Comparison of ENCODE assay signal across 28 mouse cellular contexts in genomic region chr2:75409806-75410205, GRCm38 (mm10).
"Had no signal": no experiment of that assay in that cellular context is flagged by ENCODE, and none has a peak within 500 bp of the region (broad histone marks: within the 10 kb centered on the region; RNA-seq: fewer than 3 reads in every experiment).

No protein-coding gene starts in this region.

- H3K9ac ChIP-seq: embryonic facial prominence, embryonic 12.5 days; embryonic facial prominence, embryonic 13.5 days; embryonic facial prominence, embryonic 15.5 days; forebrain, embryonic 12.5 days; forebrain, embryonic 13.5 days; forebrain, embryonic 15.5 days; forebrain, postnatal 0 days had no signal

- H3K36me3 ChIP-seq: embryonic facial prominence, embryonic 10.5 days; embryonic facial prominence, embryonic 12.5 days; embryonic facial prominence, embryonic 13.5 days; embryonic facial prominence, embryonic 15.5 days; forebrain, embryonic 10.5 days; forebrain, embryonic 12.5 days; forebrain, embryonic 15.5 days had no signal

- DNase-seq: cerebellum, adult 18-20 months; cerebellum, adult 2 months; cerebellum, adult 8-10 months; cerebellum, adult 9-10 months; cerebellum, adult 9-11 months; cerebellum, postnatal 10 days; cerebellum, postnatal 14 days; cerebellum, postnatal 25 days; cerebellum, postnatal 36 days; embryo, embryonic 11 days; forebrain, postnatal 0 days; gastrocnemius, adult 2 months; gastrocnemius, postnatal 10 days; gastrocnemius, postnatal 14 days; gastrocnemius, postnatal 25 days; gastrocnemius, postnatal 36 days; heart, adult 18-20 months had no signal

- H3K9me3 ChIP-seq: embryonic facial prominence, embryonic 10.5 days; embryonic facial prominence, embryonic 12.5 days; embryonic facial prominence, embryonic 13.5 days; embryonic facial prominence, embryonic 15.5 days; forebrain, embryonic 10.5 days; forebrain, embryonic 12.5 days; forebrain, embryonic 13.5 days; forebrain, embryonic 15.5 days had no signal

- H3K27me3 ChIP-seq: embryonic facial prominence, embryonic 12.5 days; embryonic facial prominence, embryonic 13.5 days; embryonic facial prominence, embryonic 15.5 days; forebrain, embryonic 12.5 days; forebrain, embryonic 13.5 days; forebrain, embryonic 15.5 days had no signal

- H3K27ac ChIP-seq: embryonic facial prominence, embryonic 10.5 days; embryonic facial prominence, embryonic 12.5 days; embryonic facial prominence, embryonic 13.5 days; embryonic facial prominence, embryonic 15.5 days; forebrain, embryonic 10.5 days; forebrain, embryonic 12.5 days; forebrain, embryonic 13.5 days; forebrain, embryonic 15.5 days; gastrocnemius, adult 2 months had no signal

- H3K4me3 ChIP-seq: embryonic facial prominence, embryonic 10.5 days; embryonic facial prominence, embryonic 12.5 days; embryonic facial prominence, embryonic 13.5 days; embryonic facial prominence, embryonic 15.5 days; erythroblast, embryonic 14.5 days; forebrain, embryonic 10.5 days; forebrain, embryonic 12.5 days; forebrain, embryonic 13.5 days; forebrain, embryonic 15.5 days; gastrocnemius, adult 2 months had no signal

- H3K4me1 ChIP-seq: embryonic facial prominence, embryonic 12.5 days; embryonic facial prominence, embryonic 13.5 days had no signal

- H3K4me2 ChIP-seq: embryonic facial prominence, embryonic 12.5 days; embryonic facial prominence, embryonic 13.5 days; embryonic facial prominence, embryonic 15.5 days; forebrain, embryonic 12.5 days; forebrain, embryonic 13.5 days; forebrain, embryonic 15.5 days had no signal

- ATAC-seq: forebrain, embryonic 13.5 days; forebrain, embryonic 14.5 days; forebrain, embryonic 15.5 days; forebrain, embryonic 16.5 days; forebrain, postnatal 0 days had no signal
